Mouse (Mus musculus): ENCODE data around the gene Lrrc59.
"Not testable (repeated sequence)": the region's sequence is repeated elsewhere in the genome, so short reads cannot be mapped to it uniquely, and the experiment has no call there.

Gene Lrrc59

GRCm38 (mm10) chr11:94630199-94631011 is 838 bp downstream of the Lrrc59 start:
- peak in 1 of 2 experiments; percentile 16 for DNase-seq (ENCODE audit: low read depth in 2 of 2, low spot score in 2 of 2)

- no peak for DNase-seq (ENCODE audit: low read depth in 2 of 2, low spot score in 2 of 2)
Observed at GRCm38 (mm10) chr11:94631969-94632368, 2.4 kb downstream of the Lrrc59 start.

- no peak for DNase-seq (ENCODE audit: low read depth in 2 of 2, low spot score in 2 of 2)
Observed at GRCm38 (mm10) chr11:94632988-94633387, 3.4 kb downstream of the Lrrc59 start.

GRCm38 (mm10) chr11:94634431-94634830 is 4.9 kb downstream of the Lrrc59 start:
- no peak for DNase-seq (ENCODE audit: low read depth in 2 of 2, low spot score in 2 of 2)

DNA sequence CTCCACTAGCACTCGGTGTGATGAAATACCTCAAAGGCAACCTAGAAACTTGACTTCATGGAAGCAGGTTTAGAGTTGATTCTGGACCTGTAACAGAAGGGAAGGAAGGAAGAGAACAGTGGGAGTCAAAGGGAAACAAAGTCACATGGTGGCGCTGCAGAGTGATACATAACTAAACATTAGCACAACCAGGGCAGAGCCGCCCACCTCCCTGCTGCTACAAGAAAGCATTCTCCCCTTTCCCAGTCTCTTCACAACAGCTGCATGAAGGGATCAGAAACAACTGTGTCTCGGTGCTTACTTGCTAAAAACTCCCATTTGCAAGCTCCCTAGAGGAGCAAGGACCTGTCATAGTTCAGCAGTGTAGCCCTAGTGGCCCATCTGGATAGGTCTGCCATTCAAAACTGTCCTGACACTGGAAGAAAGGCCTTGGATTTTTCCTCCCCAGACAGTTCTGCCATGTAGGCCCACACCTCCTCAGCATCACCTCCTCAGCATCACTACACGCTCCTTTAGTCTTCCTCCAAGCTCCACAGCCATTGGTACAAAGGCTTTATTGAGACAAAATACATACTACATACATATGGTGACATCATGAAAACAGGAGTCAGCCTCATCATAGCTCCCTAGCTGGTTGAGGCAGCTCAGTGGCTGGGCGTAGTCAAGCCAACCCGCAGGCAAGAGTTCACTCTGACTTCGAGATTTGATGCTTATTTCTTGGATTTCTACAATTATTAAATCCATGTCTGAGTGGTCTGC is 15.1 kb downstream of the Lrrc59 start:
- DNase-seq (ENCODE audit: low read depth in 2 of 2, low spot score in 2 of 2) = no peak

DNA sequence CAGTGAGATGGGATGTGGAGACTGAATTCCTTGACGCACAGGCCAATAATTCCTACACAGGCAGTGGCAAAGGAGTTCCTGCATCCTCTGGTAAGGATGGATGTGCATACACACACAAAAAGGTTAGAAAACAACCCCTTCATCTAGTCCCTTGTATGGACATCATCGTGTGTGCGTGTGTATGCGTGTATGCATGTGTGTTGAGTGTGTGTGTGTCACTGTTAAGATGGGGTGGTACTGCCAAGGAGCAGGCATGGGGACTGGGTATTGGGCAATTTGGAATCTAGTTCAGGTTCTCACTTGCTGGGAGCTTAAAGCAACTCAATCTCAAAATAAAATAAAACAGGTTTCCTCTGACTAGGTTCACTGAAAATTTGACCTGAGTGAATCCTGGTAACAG is 16.9 kb downstream of the Lrrc59 start:
- DNase-seq (ENCODE audit: low read depth in 2 of 2, low spot score in 2 of 2) = no peak

- DNase-seq (ENCODE audit: low read depth in 2 of 2, low spot score in 2 of 2) = not testable (repeated sequence)
Observed at GRCm38 (mm10) chr11:94651241-94651640, 21.7 kb downstream of the Lrrc59 start.

- DNase-seq (ENCODE audit: low read depth in 2 of 2, low spot score in 2 of 2) = no peak
Observed at GRCm38 (mm10) chr11:94652973-94653372, 23.4 kb downstream of the Lrrc59 start.

- peak; percentile 63 to 82 for DNase-seq (ENCODE audit: low read depth in 2 of 2, low spot score in 2 of 2)
Observed at GRCm38 (mm10) chr11:94653663-94654436, 24.3 kb downstream of the Lrrc59 start, which contains the start of the genes Mrpl27 and Eme1. TSS of gene Mrpl27 (plus strand) at chr11:94653767. TSS of gene Eme1 (minus strand) at chr11:94653964.

- no peak for DNase-seq (ENCODE audit: low read depth in 2 of 2, low spot score in 2 of 2)
Observed at GRCm38 (mm10) chr11:94661344-94661743, 31.8 kb downstream of the Lrrc59 start.

DNA sequence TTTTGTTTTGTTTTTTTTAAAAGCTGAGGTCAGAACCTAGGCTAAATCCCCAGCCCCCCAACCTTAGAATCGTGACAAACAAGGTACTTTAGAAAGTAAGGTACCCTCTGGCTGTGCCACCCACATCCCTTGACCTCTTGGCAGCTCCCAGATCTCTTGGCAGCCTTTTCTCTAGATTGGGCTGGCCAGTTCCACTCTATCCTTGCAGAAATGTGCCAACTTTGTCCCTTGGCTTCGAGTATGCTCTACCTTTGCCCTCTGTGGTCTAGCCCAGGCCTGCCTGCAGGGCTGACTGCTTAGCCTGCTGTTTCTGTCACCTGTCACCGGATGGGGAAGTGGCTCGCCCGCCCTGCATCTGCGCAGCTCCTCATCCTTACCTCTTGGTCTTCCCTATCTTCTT is 35.7 kb downstream of the Lrrc59 start:
- no peak for DNase-seq (ENCODE audit: low read depth in 2 of 2, low spot score in 2 of 2)

GRCm38 (mm10) chr11:94674984-94675383 is 45.4 kb downstream of the Lrrc59 start:
- DNase-seq (ENCODE audit: low read depth in 2 of 2, low spot score in 2 of 2) = no peak

- DNase-seq (ENCODE audit: low read depth in 2 of 2, low spot score in 2 of 2) = no peak
Observed at GRCm38 (mm10) chr11:94675446-94675845, 45.9 kb downstream of the Lrrc59 start.

- DNase-seq (ENCODE audit: low read depth in 2 of 2, low spot score in 2 of 2) = no peak
Observed at GRCm38 (mm10) chr11:94676308-94676707, 46.7 kb downstream of the Lrrc59 start.

DNA sequence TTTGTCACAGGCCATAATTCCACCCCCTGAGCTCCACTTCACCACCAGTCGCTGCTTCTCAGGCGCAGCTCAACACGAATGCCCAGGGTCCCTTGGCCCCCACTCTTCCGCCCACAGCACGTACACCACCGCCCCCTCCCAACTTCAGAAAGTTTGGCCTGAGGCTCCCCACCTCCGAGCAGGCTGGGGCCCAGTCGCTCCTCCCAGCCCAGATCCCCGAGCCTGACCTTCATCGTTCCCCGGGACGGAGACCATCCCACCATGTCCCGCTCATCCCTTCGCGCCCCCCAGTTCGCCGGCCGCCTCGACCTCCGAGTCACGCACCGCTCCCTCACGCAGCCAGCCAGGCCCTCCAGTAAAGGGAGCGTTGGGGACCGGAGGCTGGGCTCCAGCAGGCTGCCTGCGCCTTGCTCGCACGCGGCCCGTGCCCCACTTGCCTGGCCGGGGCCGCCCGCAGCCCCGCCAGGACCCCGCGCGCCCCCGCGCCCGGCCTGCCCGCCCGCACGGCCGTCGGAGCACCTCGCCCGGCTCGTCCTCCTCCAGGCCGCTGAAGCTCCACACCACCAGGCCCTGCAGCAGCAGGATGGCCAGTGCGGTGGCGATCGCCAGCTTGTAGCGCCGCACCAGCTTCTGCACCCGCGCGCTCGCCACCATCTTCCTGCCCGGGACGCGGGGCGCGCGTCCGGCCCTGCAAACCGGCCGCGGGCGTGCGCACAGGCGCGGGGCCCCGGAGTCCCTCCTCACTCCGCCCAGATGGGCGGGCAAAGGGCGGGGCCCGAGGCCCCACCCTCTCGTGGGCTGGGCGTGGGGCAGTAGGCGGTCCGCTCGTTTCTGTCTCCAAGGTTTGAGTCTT is 47.4 kb downstream of the Lrrc59 start, which contains the start of gene Xylt2:
TSS of gene Xylt2 (minus strand) at position 762 of the 853 bp plus-strand sequence.
- peak; percentile 87 to 91 for DNase-seq (ENCODE audit: low read depth in 2 of 2, low spot score in 2 of 2)

GRCm38 (mm10) chr11:94677607-94678145 is 48.1 kb downstream of the Lrrc59 start:
- DNase-seq (ENCODE audit: low read depth in 2 of 2, low spot score in 2 of 2) = no peak

GRCm38 (mm10) chr11:94680639-94681038 is 51.1 kb downstream of the Lrrc59 start:
- DNase-seq (ENCODE audit: low read depth in 2 of 2, low spot score in 2 of 2) = no peak

- DNase-seq (ENCODE audit: low read depth in 2 of 2, low spot score in 2 of 2) = no peak
Observed at GRCm38 (mm10) chr11:94681640-94682039, 52.1 kb downstream of the Lrrc59 start.

- no peak for DNase-seq (ENCODE audit: low read depth in 2 of 2, low spot score in 2 of 2)
Observed at GRCm38 (mm10) chr11:94682427-94682826, 52.9 kb downstream of the Lrrc59 start.

DNA sequence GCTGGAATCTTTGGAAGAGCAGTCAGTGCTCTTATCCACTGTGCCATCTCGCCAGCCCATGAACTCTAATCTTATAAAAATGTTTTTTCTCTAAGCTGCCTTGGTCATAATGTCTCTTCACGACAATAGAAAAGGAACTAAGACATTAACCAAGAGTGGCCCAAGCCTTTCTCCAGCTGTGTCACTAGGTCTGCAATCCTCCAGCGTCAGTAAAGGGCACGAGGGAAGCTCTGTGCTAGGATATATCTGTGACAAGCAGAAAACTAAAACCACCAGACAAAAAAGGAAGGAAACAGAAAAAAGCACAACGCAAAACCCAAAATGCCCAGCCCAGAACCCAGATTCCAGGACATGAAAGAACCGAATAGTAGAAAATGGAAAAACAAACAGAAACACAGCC is 57.6 kb downstream of the Lrrc59 start:
- DNase-seq (ENCODE audit: low read depth in 2 of 2, low spot score in 2 of 2) = no peak
